Mouse (Mus musculus) bone marrow macrophage, adult 2 months (primary cell): Measurements from ENCODE around the gene Apoa2. TPM values are rescaled to one million over a fixed set of nuclear protein-coding genes. Genes with fewer than 3 reads are reported as not detected.

Experiments used
- H3K27ac ChIP-seq: 2 replicates; pipeline ENCODE4 v1.5.1; 2012; ENCODE audit warnings: low read depth, low read length; ENCODE audit not compliant: insufficient read depth
- H3K4me1 ChIP-seq: 2 replicates; pipeline ENCODE4 v1.6.1; 2012; ENCODE audit warnings: low read length; ENCODE audit not compliant: control insufficient read depth, insufficient read depth
- H3K4me3 ChIP-seq: 2 replicates; pipeline ENCODE4 v1.5.1; 2012; ENCODE audit warnings: mild to moderate bottlenecking, low read length, moderate library complexity; ENCODE audit not compliant: insufficient read depth
- CTCF ChIP-seq: IDR thresholded peaks from 2 replicates; pipeline ENCODE4 v1.5.1; 2012; ENCODE audit warnings: low read depth, mild to moderate bottlenecking, low read length, moderate library complexity
- POLR2A ChIP-seq: IDR thresholded peaks from 2 replicates; pipeline ENCODE4 v1.6.1; 2012; ENCODE audit warnings: mild to moderate bottlenecking, low read depth, low read length, borderline replicate concordance
- polyA plus RNA-seq: library from polyadenylated mRNA; stranded (reverse); fragments of >200 nt; gene quantifications from 2 replicates; pipeline ENCODE4 v1.2.4, GENCODE M21; 2012; ENCODE audit not compliant: missing spikeins, insufficient read depth, insufficient read length

Apoa2 gene
- polyA plus RNA-seq, 1 experiment: not detected

- H3K4me1 ChIP-seq: peaks cover 33% of the 10 kb centered on the region
- TF ChIP-seq CTCF (no peak), POLR2A (no peak)
- no peak overlapping the region for H3K27ac ChIP-seq
- no peak overlapping the region for H3K4me3 ChIP-seq
Measured at GRCm38 (mm10) chr1:171192283-171192682, 32.6 kb upstream of the Apoa2 start.

- no peak for TF ChIP-seq POLR2A
- TF ChIP-seq CTCF: no peak
- H3K4me1 ChIP-seq: peaks cover 23% of the 10 kb centered on the region
- H3K27ac ChIP-seq: no peak overlapping the region
- H3K4me3 ChIP-seq: no peak overlapping the region
Measured at GRCm38 (mm10) chr1:171193093-171193840, 31.6 kb upstream of the Apoa2 start.

- no peak for TF ChIP-seq POLR2A
- no peak for TF ChIP-seq CTCF
- peak overlapping the region; percentile 3; the same call in 1 of the 2 replicates for H3K4me3 ChIP-seq
Measured at GRCm38 (mm10) chr1:171193911-171194830, 30.7 kb upstream of the Apoa2 start.

GRCm38 (mm10) chr1:171195046-171195822 is 29.6 kb upstream of the Apoa2 start:
- TF ChIP-seq CTCF (no peak), POLR2A (no peak)
- H3K27ac ChIP-seq: no peak overlapping the region
- peak overlapping the region; percentile 85 for H3K4me3 ChIP-seq
- peaks cover 14% of the 10 kb centered on the region for H3K4me1 ChIP-seq

More at GRCm38 (mm10) chr1:171193911-171194830, 30.7 kb upstream of the Apoa2 start:
- Histone ChIP-seq H3K4me1 (peaks cover 14% of the 10 kb centered on the region), H3K27ac (no peak overlapping the region)

GRCm38 (mm10) chr1:171195887-171196397 is 28.9 kb upstream of the Apoa2 start, which contains the start of gene Pcp4l1:
TSS of gene Pcp4l1 (minus strand) at chr1:171196268.
- TF ChIP-seq POLR2A (no peak), CTCF (no peak)
- no peak within 1 kb of the TSS for H3K27ac ChIP-seq
- peak within 1 kb of the TSS; percentile 85 for H3K4me3 ChIP-seq
- H3K4me1 ChIP-seq: peaks cover 14% of the 10 kb centered on the region

GRCm38 (mm10) chr1:171199532-171199931 is 25.3 kb upstream of the Apoa2 start:
- Histone ChIP-seq H3K4me1 (peaks cover 4% of the 10 kb centered on the region; the same call in 1 of the 2 replicates), H3K27ac (no peak overlapping the region), H3K4me3 (no peak overlapping the region)
- TF ChIP-seq CTCF: no peak
- no peak for TF ChIP-seq POLR2A

- Histone ChIP-seq H3K27ac (no peak overlapping the region), H3K4me1 (peaks cover 2% of the 10 kb centered on the region; the same call in 1 of the 2 replicates), H3K4me3 (no peak overlapping the region)
- TF ChIP-seq CTCF: no peak
- no peak for TF ChIP-seq POLR2A
Measured at GRCm38 (mm10) chr1:171200769-171201168, 24.1 kb upstream of the Apoa2 start.

GRCm38 (mm10) chr1:171203471-171204248 is 21.2 kb upstream of the Apoa2 start:
- H3K27ac ChIP-seq: no peak overlapping the region
- TF ChIP-seq POLR2A (no peak), CTCF (no peak)
- no peak overlapping the region for H3K4me3 ChIP-seq

GRCm38 (mm10) chr1:171204249-171204644 is 20.6 kb upstream of the Apoa2 start:
- H3K4me1 ChIP-seq: peaks cover 1% of the 10 kb centered on the region
- no peak for TF ChIP-seq POLR2A
- no peak for TF ChIP-seq CTCF
- H3K4me3 ChIP-seq: no peak overlapping the region
- H3K27ac ChIP-seq: no peak overlapping the region

More at GRCm38 (mm10) chr1:171203471-171204248, 21.2 kb upstream of the Apoa2 start:
- H3K4me1 ChIP-seq: no peaks in the 10 kb centered on the region
